Mouse (Mus musculus) gastrocnemius, adult 2 months (tissue): ENCODE data around the gene Tgm2. TPM values are rescaled to one million over a fixed set of nuclear protein-coding genes. Genes with fewer than 3 reads are reported as not detected.

Experiments used
- DNase-seq: peaks from one replicate; pipeline ENCODE4 v3.0.0; 2022
- H3K27ac ChIP-seq: fragments of 200-600 bp; 2 replicates; pipeline ENCODE4 v1.8.1; 2022; ENCODE audit warnings: mild to moderate bottlenecking
- H3K4me3 ChIP-seq: fragments of 200-600 bp; 2 replicates; pipeline ENCODE4 v1.8.1; 2022; ENCODE audit warnings: mild to moderate bottlenecking, moderate library complexity
- CTCF ChIP-seq: fragments of 200-600 bp; IDR thresholded peaks from 2 replicates; pipeline ENCODE4 v1.8.1; 2022; ENCODE audit warnings: antibody characterized with exemption, mild to moderate bottlenecking, moderate library complexity
- intact Hi-C: fragments of 180-260 bp; cut with DNase I; formaldehyde crosslinking; loops from one replicate; pipeline ENCODE4 v1.15.1; 2025
- total RNA-seq, 2 experiments: library from RNA; stranded (reverse); gene quantifications; 2 replicates each; pipeline ENCODE4 v1.2.3; 2021

Gene Tgm2
- total RNA-seq, 2 experiments from 2014 or later = 44.2 to 55.4 TPM

DNA sequence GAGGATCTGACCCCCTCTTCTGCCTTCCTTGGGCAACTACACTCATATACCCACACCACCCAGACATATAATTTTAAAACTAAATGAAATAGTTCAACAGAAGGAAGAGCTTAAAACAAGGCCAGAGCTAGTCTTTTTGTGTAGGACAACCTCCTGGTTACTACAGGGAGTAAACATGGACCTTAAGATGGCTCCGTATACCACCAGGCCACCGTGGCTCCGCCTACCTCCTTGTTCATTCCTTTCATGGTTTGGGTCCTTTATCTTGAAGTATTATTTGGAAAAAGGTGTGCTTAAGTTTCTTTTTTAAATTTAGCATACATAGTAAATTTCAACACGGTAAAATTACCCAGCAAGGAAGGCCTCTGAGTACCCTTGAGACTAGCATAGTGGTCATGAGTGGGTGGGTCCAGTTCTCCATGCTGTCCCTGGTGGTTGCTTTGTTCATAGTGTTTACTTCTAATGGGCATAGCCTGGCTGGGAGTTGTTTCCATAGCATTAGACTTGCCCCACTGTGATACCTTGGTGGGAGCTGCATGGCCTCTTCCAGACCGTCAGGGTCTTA lies 78.9 kb downstream of the Tgm2 start:
- Histone ChIP-seq H3K27ac (peak overlapping the region; percentile 90), H3K4me3 (no peak overlapping the region)
- intact Hi-C loops = no loop called here
- no peak for TF ChIP-seq CTCF
- no peak for DNase-seq

DNA sequence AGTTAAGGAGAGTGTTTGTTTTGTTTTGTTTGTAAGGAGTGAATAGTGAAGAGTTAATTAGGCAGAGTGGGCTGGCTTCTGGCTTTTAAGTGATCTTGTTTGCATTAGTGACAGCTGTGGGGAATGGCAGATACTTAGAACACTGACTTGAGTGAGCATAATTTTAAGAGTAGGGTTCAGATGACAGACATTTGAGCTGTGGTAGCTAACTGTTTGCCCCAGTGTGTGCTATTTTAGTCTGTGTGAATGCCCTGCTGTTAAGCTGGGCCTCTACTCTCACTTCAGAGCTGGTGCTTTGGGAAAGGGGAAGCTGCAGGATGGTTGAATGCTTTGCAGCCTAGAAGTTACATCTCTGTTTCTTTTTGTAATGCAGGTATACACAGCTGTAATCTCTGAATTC lies 79.8 kb downstream of the Tgm2 start:
- Histone ChIP-seq H3K27ac (peak overlapping the region; percentile 90), H3K4me3 (peak overlapping the region; percentile 42)
- TF ChIP-seq CTCF = no peak
- DNase-seq = no peak
- intact Hi-C loops = no loop called here

Other genes with a start within 250 kb of the Tgm2 start
- not detected for gene Vstm2l, start 231.8 kb downstream of the Tgm2 start, total RNA-seq
- 10 to 100 TPM; 21.3 to 23.0 TPM for gene Tti1, start 118.0 kb downstream of the Tgm2 start, total RNA-seq
- gene Rprd1b, start 117.9 kb downstream of the Tgm2 start, total RNA-seq = 10 to 100 TPM; 30.2 to 31.9 TPM
- gene D630003M21Rik, start 82.8 kb upstream of the Tgm2 start, total RNA-seq = 1 to 10 TPM; 1.2 to 2.2 TPM
- gene Bpi, start 111.7 kb upstream of the Tgm2 start, total RNA-seq = not detected
- gene Lbp, start 160.1 kb upstream of the Tgm2 start, total RNA-seq = 1 to 10 TPM; 5.2 to 7.1 TPM
- gene Snhg11, start 229.2 kb upstream of the Tgm2 start, total RNA-seq = under 1 TPM in 1 of 2 experiments, not detected in 1; 0.17 TPM